Mouse (Mus musculus): ENCODE measurements at regions not wholly inside any gene's neighbourhood (a gene's known extent, or its start where the extent isn't known, plus 50 kb on each side); places are given as distances from the start of the nearest gene placed in this dataset.

DNA sequence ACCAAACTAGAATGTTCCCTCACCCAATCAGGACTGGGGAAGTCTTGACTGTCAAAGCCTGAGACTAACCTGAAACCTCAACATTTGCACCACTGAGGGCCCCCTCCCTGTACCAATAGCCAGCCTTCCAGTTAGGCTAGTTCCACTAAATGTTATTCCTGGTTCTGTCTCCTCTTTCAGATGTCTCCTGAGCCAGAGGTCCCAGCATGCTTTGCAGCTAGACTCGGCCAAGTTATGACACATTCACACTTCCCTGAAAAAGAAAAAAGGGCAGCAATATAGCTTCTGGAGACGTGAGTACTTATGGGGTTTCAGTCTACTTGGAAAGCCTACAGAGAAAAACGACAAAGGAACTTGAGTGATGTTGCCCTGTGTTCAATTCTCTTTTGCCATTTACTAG lies 308.1 kb downstream of the Gm826 start:
- WGBS = 69% methylated on average over 3 of the region's 3 CpGs
- H3K4me2 ChIP-seq = no peak overlapping the region
- no peak overlapping the region for H3K9ac ChIP-seq
- H3K4me3 ChIP-seq = no peak overlapping the region
- H3K27ac ChIP-seq (ENCODE audit: poor library complexity, severe bottlenecking) = no peak overlapping the region
- no peak for ATAC-seq (ENCODE audit: insufficient number of reproducible peaks, low FRiP score)
- H3K36me3 ChIP-seq = no peaks in the 10 kb centered on the region
- H3K4me1 ChIP-seq (replicated peaks) = peaks cover 10% of the 10 kb centered on the region; the same call in 1 of the 2 replicates
- no peaks in the 10 kb centered on the region for H3K27me3 ChIP-seq (replicated peaks)
- H3K9me3 ChIP-seq (replicated peaks) = no peaks in the 10 kb centered on the region

DNA sequence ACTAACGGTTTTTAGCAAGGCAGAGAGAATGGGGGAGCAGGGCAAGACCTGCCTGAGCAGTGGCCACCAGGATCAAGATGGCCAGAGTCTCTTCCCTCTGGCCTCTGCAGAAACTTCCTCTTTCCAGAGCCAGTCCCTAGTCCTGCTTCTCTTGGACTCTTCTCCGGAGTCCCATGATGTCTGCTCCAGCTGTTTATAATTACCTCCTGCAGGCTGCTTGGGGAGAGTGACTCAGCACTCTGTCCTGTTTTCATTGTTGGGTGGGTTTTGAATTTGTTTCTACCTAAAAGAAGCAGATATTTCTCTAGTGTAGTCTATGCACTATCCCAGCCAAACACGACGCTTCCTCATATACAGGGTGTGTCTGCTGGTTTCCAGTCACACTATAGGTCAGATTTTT lies 312.4 kb downstream of the Gm826 start:
- Histone ChIP-seq H3K9ac (no peak overlapping the region), H3K9me3 (replicated peaks) (no peaks in the 10 kb centered on the region), H3K4me3 (no peak overlapping the region), H3K4me1 (replicated peaks) (no peaks in the 10 kb centered on the region), H3K4me2 (no peak overlapping the region), H3K27me3 (replicated peaks) (no peaks in the 10 kb centered on the region), H3K36me3 (no peaks in the 10 kb centered on the region), H3K27ac (ENCODE audit: poor library complexity, severe bottlenecking) (no peak overlapping the region)
- 72% methylated on average over 4 of the region's 4 CpGs for WGBS
- ATAC-seq (ENCODE audit: insufficient number of reproducible peaks, low FRiP score) = no peak

DNA sequence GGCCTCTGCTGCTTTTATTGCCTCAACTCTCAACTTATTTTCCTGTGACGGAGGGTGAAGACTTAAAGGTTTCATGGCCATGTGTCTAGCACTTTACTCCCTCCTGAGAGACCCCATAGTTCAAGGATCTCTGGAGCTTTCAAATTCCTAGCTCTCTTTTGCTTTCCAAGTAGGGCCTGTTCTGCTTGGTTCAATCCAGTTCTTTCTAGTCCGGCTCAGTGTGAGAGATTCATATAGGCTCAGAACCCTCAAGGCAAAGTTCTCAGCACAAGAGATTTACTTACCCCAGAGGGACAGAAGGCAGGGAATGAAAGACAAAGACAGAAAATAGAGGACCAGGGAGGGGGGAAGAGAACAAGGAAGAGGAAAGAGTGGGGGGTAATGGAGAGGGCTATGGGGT lies 313.1 kb downstream of the Gm826 start:
- Histone ChIP-seq H3K4me1 (replicated peaks) (no peaks in the 10 kb centered on the region), H3K27ac (ENCODE audit: poor library complexity, severe bottlenecking) (no peak overlapping the region), H3K9me3 (replicated peaks) (no peaks in the 10 kb centered on the region), H3K9ac (no peak overlapping the region), H3K36me3 (no peaks in the 10 kb centered on the region), H3K4me2 (no peak overlapping the region), H3K27me3 (replicated peaks) (no peaks in the 10 kb centered on the region), H3K4me3 (no peak overlapping the region)
- no peak for ATAC-seq (ENCODE audit: insufficient number of reproducible peaks, low FRiP score)
- WGBS = 89% methylated on average over 2 of the region's 2 CpGs

DNA sequence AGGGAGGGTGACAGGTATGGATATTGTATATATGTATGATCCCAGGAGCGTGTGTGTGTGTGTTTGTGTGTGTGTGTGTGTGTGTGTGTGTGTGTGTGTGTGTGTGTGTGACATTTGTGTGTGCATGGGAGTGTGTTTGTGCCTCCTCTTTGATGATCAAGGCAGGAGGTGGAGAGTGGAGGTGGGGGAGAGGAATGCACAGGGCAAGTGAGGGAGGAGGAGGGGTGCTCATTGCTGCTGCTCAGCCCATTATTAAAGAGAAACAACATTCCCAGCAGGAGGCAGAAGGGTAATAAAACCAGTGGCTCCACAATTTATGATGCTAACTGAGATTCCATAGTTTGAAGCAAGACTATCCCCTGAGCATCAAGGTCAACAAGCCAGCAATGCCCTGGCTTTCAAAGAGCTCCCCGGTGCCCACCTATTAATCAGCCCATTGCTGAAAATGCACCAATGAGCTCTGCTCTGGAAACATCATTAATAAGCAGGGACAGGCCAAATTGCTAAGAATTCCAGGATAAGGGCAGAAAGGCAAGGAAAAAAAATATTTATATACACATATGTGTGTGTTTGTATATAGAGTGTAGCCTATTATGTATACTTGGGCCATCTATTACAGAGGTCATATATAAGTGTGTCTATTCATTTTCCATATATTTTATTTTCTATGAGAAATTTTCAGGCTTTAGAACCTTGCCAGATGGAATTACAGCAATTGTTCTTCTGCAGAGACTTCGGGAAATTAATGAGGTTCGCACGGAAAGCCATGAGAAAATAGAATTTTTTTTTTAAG lies 316.7 kb downstream of the Gm826 start:
- Histone ChIP-seq H3K9me3 (replicated peaks) (no peaks in the 10 kb centered on the region), H3K27ac (ENCODE audit: poor library complexity, severe bottlenecking) (no peak overlapping the region), H3K4me1 (replicated peaks) (no peaks in the 10 kb centered on the region), H3K4me2 (no peak overlapping the region), H3K36me3 (no peaks in the 10 kb centered on the region), H3K27me3 (replicated peaks) (no peaks in the 10 kb centered on the region), H3K4me3 (no peak overlapping the region), H3K9ac (no peak overlapping the region)
- 78% methylated on average over 5 of the region's 5 CpGs for WGBS
- no peak for ATAC-seq (ENCODE audit: insufficient number of reproducible peaks, low FRiP score)

DNA sequence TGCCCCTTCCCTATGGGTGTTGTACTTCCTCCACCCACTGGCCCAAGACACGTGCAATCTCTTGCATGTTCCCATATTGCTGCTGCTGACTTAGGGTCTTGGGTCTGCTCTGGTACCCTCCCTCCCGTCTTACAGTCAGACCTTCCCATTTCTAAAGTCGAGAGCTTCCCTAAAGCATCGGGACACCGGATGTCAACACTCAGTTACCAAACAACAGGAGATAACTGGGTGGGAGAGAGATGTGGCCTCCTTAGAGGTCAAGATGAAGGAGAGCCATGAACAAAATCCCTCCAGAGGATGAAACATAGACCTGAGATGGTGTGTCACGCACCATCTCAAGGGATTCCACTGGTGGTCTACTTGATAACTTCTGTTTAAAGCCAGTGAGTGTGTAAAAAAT lies 322.5 kb downstream of the Gm826 start:
- H3K9me3 ChIP-seq (replicated peaks) = no peaks in the 10 kb centered on the region
- no peaks in the 10 kb centered on the region for H3K4me1 ChIP-seq (replicated peaks)
- H3K4me3 ChIP-seq = no peak overlapping the region
- H3K36me3 ChIP-seq = no peaks in the 10 kb centered on the region
- ATAC-seq (ENCODE audit: insufficient number of reproducible peaks, low FRiP score) = no peak
- H3K27me3 ChIP-seq (replicated peaks) = no peaks in the 10 kb centered on the region
- WGBS = 70% methylated on average over 6 of the region's 6 CpGs
- no peak overlapping the region for H3K4me2 ChIP-seq
- no peak overlapping the region for H3K27ac ChIP-seq (ENCODE audit: poor library complexity, severe bottlenecking)
- no peak overlapping the region for H3K9ac ChIP-seq

DNA sequence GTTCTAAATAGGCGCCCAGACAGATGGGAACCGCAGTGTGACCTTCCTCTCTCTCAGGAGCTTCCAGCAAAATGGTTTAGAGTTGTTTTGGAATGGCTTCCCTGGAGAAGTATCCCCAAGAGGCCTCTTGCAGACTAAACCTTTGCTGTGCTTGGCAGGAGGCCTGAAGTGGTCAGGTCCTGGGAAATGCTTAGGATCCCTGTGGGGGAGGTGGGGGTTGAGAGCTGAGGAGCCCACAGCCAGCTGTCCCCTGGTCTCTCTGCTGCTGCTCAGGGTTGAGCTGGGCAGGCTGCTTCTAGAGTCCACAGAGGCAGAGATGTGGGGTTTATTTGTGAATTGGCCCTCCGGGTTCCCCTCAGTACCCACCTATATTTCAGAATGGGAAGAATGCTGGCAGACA lies 331.3 kb downstream of the Gm826 start:
- Histone ChIP-seq H3K4me3 (no peak overlapping the region), H3K27ac (ENCODE audit: poor library complexity, severe bottlenecking) (no peak overlapping the region; the same call in 1 of the 2 replicates), H3K36me3 (no peaks in the 10 kb centered on the region), H3K4me2 (no peak overlapping the region), H3K4me1 (replicated peaks) (peaks cover 9% of the 10 kb centered on the region), H3K9me3 (replicated peaks) (no peaks in the 10 kb centered on the region), H3K27me3 (replicated peaks) (no peaks in the 10 kb centered on the region), H3K9ac (no peak overlapping the region)
- no peak for ATAC-seq (ENCODE audit: insufficient number of reproducible peaks, low FRiP score)
- WGBS = 53% methylated on average over 3 of the region's 3 CpGs

DNA sequence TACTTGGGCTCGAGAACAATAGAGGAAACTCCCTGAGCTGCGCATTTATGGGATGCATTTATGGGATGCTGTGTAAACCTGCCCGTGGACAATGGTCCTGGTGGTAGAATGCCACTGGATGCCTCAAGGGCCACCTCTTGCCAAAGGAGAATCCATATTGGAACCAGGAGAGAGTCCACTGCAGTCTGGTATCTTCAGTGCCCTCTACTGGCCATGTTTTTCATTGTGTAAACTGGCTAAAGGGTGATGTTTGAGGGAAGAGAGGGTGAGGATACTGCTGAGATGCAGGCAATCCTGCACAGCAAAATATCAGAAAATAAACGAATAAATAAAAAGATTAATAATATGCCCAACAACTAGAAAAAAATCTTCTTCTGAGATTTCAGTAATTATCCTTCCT lies 333.5 kb downstream of the Gm826 start:
- WGBS = 67% methylated on average over 4 of the region's 4 CpGs
- no peak overlapping the region for H3K27ac ChIP-seq (ENCODE audit: poor library complexity, severe bottlenecking)
- H3K4me1 ChIP-seq (replicated peaks) = peaks cover 9% of the 10 kb centered on the region
- no peaks in the 10 kb centered on the region for H3K27me3 ChIP-seq (replicated peaks)
- H3K9ac ChIP-seq = no peak overlapping the region
- no peak for ATAC-seq (ENCODE audit: insufficient number of reproducible peaks, low FRiP score)
- H3K36me3 ChIP-seq = no peaks in the 10 kb centered on the region
- H3K4me2 ChIP-seq = no peak overlapping the region
- H3K9me3 ChIP-seq (replicated peaks) = no peaks in the 10 kb centered on the region
- no peak overlapping the region for H3K4me3 ChIP-seq

DNA sequence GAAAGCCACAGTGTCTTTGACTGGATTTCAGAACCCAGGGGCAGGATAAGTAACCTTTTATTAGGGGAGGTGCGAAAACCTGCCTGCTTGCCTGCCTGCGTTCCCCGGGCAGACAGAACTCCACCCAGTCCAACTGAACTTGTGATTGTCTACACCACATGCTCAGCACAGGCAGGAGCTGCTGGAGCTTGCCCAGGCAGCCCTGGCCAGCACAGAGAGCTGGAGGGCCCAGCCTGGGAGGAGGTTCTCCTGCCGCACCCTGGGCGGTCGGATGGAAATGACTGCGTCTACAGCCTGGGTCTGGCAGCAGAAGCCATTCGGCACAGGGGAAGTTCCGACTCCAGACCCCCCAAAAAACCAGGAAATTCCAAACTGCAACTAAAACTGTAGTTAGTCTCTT lies 336.6 kb downstream of the Gm826 start:
- Histone ChIP-seq H3K9me3 (replicated peaks) (no peaks in the 10 kb centered on the region), H3K4me3 (no peak overlapping the region), H3K27me3 (replicated peaks) (no peaks in the 10 kb centered on the region), H3K27ac (ENCODE audit: poor library complexity, severe bottlenecking) (no peak overlapping the region), H3K9ac (no peak overlapping the region), H3K36me3 (no peaks in the 10 kb centered on the region), H3K4me2 (no peak overlapping the region), H3K4me1 (replicated peaks) (peaks cover 3% of the 10 kb centered on the region; the same call in 1 of the 2 replicates)
- ATAC-seq (ENCODE audit: insufficient number of reproducible peaks, low FRiP score) = no peak
- 83% methylated on average over 9 of the region's 9 CpGs for WGBS

DNA sequence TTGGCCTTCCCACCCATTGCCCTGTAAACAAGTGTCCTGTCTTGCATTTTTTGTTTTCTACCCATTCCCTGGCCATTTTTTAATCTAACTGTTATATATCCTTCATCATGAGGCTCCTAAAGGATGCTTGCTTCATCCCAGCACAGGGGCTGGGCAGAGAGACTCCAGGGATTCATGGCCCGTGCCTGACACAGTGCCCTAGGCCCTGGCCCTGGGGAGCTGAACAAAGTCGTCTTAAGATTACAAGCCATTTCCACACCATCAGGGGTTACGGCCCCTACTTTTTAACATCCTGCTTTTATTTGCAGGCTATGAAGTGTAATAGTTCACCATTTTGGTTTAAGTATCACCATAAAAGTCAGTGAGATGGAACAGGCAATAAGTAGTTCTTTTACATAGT lies 339.5 kb downstream of the Gm826 start:
- Histone ChIP-seq H3K9me3 (replicated peaks) (no peaks in the 10 kb centered on the region), H3K4me2 (no peak overlapping the region), H3K9ac (no peak overlapping the region), H3K36me3 (no peaks in the 10 kb centered on the region), H3K27ac (ENCODE audit: poor library complexity, severe bottlenecking) (no peak overlapping the region), H3K4me1 (replicated peaks) (no peaks in the 10 kb centered on the region), H3K27me3 (replicated peaks) (no peaks in the 10 kb centered on the region), H3K4me3 (no peak overlapping the region)
- no peak for ATAC-seq (ENCODE audit: insufficient number of reproducible peaks, low FRiP score)
- WGBS = 73% methylated on average over 3 of the region's 3 CpGs

DNA sequence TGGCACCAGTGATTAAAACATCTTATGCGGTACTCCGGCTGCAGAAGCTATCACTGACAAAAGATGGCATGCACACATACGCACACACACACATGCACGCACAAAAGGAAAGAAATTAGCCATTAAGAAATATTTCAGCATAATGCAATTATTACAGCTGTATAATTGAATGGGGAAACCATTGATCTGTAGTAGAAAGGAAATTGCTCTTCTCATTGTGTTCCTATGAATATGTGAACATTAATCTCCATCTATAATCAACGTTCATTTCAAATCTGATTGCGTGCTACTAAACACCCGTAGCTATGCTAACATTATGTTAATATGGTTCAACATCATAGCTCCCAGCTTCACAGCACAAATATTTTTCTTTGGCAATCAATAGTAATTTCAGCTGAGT lies 347.2 kb downstream of the Gm826 start:
- no peaks in the 10 kb centered on the region for H3K27me3 ChIP-seq (replicated peaks)
- H3K9me3 ChIP-seq (replicated peaks) = no peaks in the 10 kb centered on the region
- no peak for ATAC-seq (ENCODE audit: insufficient number of reproducible peaks, low FRiP score)
- H3K4me2 ChIP-seq = no peak overlapping the region
- peaks cover 7% of the 10 kb centered on the region for H3K4me1 ChIP-seq (replicated peaks)
- 85% methylated on average over 7 of the region's 7 CpGs for WGBS
- H3K4me3 ChIP-seq = no peak overlapping the region
- no peak overlapping the region for H3K27ac ChIP-seq (ENCODE audit: poor library complexity, severe bottlenecking)
- no peak overlapping the region for H3K9ac ChIP-seq
- H3K36me3 ChIP-seq = no peaks in the 10 kb centered on the region

DNA sequence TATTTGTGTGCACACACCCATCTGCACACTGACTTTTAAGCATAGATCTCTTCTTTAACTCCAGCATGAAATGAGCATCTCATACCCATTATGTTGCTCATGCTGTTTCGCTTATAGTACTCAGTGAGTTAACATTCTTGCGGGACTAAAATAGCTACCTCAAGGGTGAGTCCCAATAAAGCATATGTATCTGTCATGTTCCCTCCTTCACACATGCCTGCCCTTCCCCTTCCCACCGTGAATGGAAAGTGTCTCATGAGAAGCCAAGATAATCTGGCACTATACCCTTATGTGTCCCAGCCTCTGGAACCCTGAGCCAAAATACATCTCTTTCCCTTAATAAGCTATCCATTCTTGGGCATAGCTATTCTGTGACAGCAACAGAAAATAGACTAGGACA lies 352.3 kb downstream of the Gm826 start:
- no peaks in the 10 kb centered on the region for H3K27me3 ChIP-seq (replicated peaks)
- H3K27ac ChIP-seq (ENCODE audit: poor library complexity, severe bottlenecking) = peak overlapping the region; percentile 22
- no peak for ATAC-seq (ENCODE audit: insufficient number of reproducible peaks, low FRiP score)
- peaks cover 7% of the 10 kb centered on the region for H3K4me1 ChIP-seq (replicated peaks)
- H3K9ac ChIP-seq = no peak overlapping the region
- 53% methylated on average over 3 of the region's 3 CpGs for WGBS
- H3K9me3 ChIP-seq (replicated peaks) = no peaks in the 10 kb centered on the region
- H3K36me3 ChIP-seq = no peaks in the 10 kb centered on the region
- no peak overlapping the region for H3K4me2 ChIP-seq
- H3K4me3 ChIP-seq = no peak overlapping the region

DNA sequence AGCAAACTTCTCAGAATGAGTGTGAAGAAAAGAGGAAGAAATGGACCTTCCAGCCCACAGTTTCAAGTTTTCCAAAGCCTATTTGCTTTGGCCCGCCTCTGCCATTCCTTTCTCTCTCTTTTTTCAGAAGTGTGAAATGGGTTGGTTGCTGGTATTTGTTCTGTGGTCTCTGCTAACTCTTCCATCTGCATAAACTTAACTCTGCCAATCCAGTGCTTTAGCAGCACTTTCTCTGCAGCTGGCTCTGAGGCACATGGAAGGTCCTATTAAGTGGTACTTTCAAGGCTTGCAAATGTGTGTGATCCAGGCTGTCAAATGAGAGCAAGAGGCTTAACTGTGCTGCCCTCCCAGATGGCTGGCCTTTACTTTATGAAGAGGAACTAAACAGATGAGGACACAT lies 383.6 kb downstream of the Gm826 start:
- no peaks in the 10 kb centered on the region for H3K27me3 ChIP-seq (replicated peaks)
- H3K4me1 ChIP-seq (replicated peaks) = no peaks in the 10 kb centered on the region
- no peaks in the 10 kb centered on the region for H3K36me3 ChIP-seq
- H3K27ac ChIP-seq (ENCODE audit: poor library complexity, severe bottlenecking) = no peak overlapping the region
- H3K4me2 ChIP-seq = no peak overlapping the region
- H3K9me3 ChIP-seq (replicated peaks) = no peaks in the 10 kb centered on the region
- ATAC-seq (ENCODE audit: insufficient number of reproducible peaks, low FRiP score) = no peak
- no peak overlapping the region for H3K4me3 ChIP-seq
- 31% methylated on average over 1 of the region's 1 CpGs for WGBS
- no peak overlapping the region for H3K9ac ChIP-seq
